Mouse (Mus musculus): ENCODE results near the gene Itih1. TPM values are rescaled to one million over a fixed set of nuclear protein-coding genes. Genes with fewer than 3 reads are reported as not detected.
A peak's percentile ranks its signal among the peaks of the same experiment; 100 is the strongest.

Gene Itih1
- polyA plus RNA-seq, 1 experiment from 2014 or later = not detected

DNA sequence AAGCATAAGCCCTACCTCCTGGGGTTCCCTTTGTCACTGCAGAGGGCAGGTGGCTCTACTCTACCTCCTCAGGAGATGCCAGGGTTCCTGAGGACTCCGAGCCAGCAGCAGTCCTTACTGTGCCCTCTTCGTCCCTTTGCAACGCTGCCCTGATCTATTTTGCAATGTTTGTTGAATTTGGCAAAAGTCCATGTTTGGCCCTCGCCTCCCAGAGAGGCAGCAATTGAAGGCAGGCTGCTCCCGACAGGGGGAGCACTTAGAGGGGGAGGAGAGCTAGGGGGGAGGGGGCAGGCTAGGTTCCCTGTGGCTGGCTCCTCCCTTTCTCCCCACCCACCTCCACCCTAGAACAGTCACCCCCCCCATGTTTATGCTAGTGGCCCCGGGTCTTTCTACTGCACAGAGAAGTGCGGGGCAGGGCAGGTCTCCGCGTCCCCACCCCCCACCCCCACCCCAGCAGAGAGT lies 54.8 kb downstream of the Itih1 start:
- WGBS = 30% methylated on average over 9 of the region's 9 CpGs
- H3K27me3 ChIP-seq (ENCODE audit: insufficient read depth, poor library complexity, severe bottlenecking) = no peaks in the 10 kb centered on the region
- no peak for DNase-seq (ENCODE audit: low spot score)
- H3K36me3 ChIP-seq = no peaks in the 10 kb centered on the region
- H3K4me1 ChIP-seq (replicated peaks) = peaks cover 8% of the 10 kb centered on the region
- no peaks in the 10 kb centered on the region for H3K9me3 ChIP-seq
- no peak overlapping the region for H3K4me3 ChIP-seq
- H3K27ac ChIP-seq = peak overlapping the region; percentile 50

DNA sequence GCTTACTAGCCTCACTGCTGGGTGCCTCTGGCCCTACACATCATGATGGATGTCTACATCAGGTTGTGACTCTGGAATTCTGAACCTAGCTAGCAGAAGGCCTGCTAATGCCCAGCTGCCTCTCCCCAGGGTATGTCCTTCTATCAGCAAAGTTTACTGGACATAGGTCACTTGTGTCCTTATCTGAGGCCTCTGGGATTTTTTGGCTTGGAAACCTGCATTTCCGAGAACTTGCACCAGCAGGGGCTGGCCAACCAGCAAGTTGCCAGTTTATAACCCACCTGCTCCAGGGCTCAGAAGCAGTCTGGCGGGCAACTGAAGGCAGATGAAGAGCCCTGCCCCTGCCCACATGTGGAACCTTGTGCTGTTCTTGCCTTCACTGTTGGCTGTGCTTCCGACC lies 56.9 kb downstream of the Itih1 start, which contains the start of gene Itih4:
Gene Itih4, plus strand, starts transcription at position 273 of the 400 bp plus-strand sequence.
- 89% methylated on average over 3 of the region's 3 CpGs for WGBS

DNA sequence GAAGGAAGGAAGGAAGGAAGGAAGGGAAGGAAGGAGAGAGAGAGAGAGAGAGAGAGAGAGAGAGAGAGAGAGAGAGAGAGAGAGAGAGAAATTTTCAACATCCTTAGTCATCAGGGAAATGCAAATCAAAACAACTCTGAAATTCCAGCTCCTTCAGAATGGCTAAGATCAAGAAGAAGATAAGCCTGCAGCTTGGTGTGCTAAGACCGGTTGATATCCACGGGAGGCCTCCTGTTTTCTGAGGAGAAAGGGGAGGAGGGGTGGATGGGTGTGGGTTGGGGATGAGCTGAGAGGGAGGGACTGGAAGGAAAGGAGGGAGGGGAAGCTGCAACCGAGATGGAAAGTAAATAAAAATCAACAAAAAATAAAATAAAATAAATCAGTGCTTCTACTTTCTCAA lies 57.8 kb downstream of the Itih1 start:
- H3K9me3 ChIP-seq = no peaks in the 10 kb centered on the region
- no peaks in the 10 kb centered on the region for H3K27me3 ChIP-seq (ENCODE audit: insufficient read depth, poor library complexity, severe bottlenecking)
- no peak overlapping the region for H3K4me3 ChIP-seq
- WGBS = 14% methylated on average over 3 of the region's 3 CpGs
- no peak overlapping the region for H3K27ac ChIP-seq
- no peak for DNase-seq (ENCODE audit: low spot score)
- H3K36me3 ChIP-seq = no peaks in the 10 kb centered on the region
- peaks cover 11% of the 10 kb centered on the region for H3K4me1 ChIP-seq (replicated peaks)

More for the DNA sequence above, 56.9 kb downstream of the Itih1 start, which contains the start of gene Itih4:
- no peak for DNase-seq (ENCODE audit: low spot score)
- H3K36me3 ChIP-seq = no peaks in the 10 kb centered on the region
- no peaks in the 10 kb centered on the region for H3K27me3 ChIP-seq (ENCODE audit: insufficient read depth, poor library complexity, severe bottlenecking)
- H3K4me3 ChIP-seq = no peak within 1 kb of the TSS
- H3K9me3 ChIP-seq = no peaks in the 10 kb centered on the region
- no peak within 1 kb of the TSS for H3K27ac ChIP-seq
- peaks cover 8% of the 10 kb centered on the region for H3K4me1 ChIP-seq (replicated peaks)

DNA sequence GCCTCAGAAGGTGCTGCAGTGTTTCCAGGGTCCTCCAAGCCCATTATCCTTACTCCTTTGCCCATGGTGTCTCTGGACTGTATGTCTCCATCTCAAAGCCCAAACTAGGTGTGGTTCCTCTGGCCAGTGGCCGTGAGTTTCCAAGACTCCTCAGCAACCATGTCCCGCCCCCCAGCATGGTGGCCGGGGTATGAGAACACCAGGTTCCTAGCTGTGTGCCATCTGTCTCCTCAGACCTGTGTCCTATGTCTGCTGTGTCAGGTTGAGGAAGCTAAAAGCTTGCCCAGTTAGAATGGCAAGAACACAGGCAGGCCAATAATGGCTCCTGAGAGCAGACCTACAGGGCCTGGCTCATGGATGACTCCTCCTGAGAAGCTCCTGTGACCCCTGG lies 61.4 kb downstream of the Itih1 start:
- Histone ChIP-seq H3K4me3 (no peak overlapping the region), H3K9me3 (no peaks in the 10 kb centered on the region), H3K27ac (no peak overlapping the region), H3K36me3 (peaks cover 3% of the 10 kb centered on the region; the same call in 1 of the 2 replicates), H3K4me1 (replicated peaks) (peaks cover 17% of the 10 kb centered on the region), H3K27me3 (ENCODE audit: insufficient read depth, poor library complexity, severe bottlenecking) (no peaks in the 10 kb centered on the region)
- no peak for DNase-seq (ENCODE audit: low spot score)
- 92% methylated on average over 3 of the region's 3 CpGs for WGBS

DNA sequence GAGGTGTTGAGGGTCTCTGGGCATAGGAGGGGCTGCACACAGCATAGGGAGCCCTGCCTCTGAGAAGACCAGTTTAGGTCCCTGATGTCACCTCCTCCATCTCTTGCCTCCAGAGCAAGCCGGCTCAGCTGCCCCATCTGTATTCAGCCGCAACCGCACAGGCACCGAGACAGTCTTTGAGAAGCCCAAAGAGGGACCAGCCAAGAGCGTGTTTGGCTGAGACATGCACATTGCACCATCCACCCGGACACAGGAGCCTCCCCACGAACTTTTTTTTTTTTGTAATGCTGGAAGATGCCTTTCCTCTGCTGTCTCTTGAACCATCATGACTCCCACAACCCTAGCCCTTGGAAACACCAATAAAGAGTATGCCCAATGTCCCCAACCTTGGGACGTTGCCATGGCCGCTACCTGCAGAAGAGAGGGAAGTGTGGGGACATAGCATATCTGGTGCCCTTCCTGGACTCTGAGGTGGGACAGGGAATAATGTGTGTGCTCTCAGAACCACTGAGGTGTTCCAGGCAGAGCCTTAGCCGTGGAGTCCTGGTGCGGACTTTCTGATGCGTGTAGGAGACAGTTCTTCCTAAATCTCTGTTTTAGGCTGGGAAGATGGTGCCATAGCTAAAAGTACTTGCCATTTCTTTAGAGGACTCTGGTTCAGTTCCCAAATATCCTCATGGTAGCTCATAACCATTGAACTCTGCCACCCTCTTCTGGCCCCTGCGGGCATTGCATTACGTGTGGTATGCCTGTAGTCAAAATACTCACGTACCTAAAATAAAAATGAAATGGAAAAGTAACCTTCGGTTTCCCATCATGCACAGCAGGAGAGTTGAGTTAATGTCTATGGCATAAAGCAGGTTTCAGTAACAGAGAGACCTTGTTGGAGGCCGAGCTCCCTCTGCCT lies 62.0 kb downstream of the Itih1 start:
- DNase-seq (ENCODE audit: low spot score) = peak; percentile 28
- Histone ChIP-seq H3K27me3 (ENCODE audit: insufficient read depth, poor library complexity, severe bottlenecking) (no peaks in the 10 kb centered on the region), H3K27ac (no peak overlapping the region), H3K4me1 (replicated peaks) (peaks cover 20% of the 10 kb centered on the region), H3K36me3 (peaks cover 9% of the 10 kb centered on the region), H3K4me3 (no peak overlapping the region), H3K9me3 (no peaks in the 10 kb centered on the region)
- WGBS = 85% methylated on average over 17 of the region's 17 CpGs

DNA sequence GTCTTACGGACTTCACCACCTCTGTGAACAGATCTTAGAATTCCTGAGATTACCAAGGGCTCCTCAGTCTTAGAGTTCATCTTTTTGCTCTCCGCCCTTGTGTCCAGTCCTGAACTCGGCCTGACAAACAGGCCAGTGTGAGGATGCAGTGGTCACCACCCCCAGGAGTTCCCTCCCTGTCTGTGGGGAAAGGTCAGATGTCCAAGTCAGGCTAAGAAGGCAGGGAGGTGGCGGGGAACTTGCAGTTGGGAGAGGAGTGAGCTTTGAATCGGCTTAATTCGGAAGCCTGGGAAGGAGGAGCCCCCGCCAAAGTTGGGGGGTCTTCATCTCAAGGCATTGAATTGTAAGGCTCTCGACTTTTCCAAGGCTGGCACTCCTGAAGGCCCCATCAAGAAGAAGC lies 62.8 kb downstream of the Itih1 start:
- H3K27ac ChIP-seq = 0 out of 2 replicates have a peak overlapping the region, but pooled peaks have one; percentile 4
- H3K9me3 ChIP-seq = no peaks in the 10 kb centered on the region
- H3K4me3 ChIP-seq = no peak overlapping the region
- H3K4me1 ChIP-seq (replicated peaks) = peaks cover 20% of the 10 kb centered on the region
- H3K27me3 ChIP-seq (ENCODE audit: insufficient read depth, poor library complexity, severe bottlenecking) = no peaks in the 10 kb centered on the region
- peaks cover 17% of the 10 kb centered on the region for H3K36me3 ChIP-seq
- DNase-seq (ENCODE audit: low spot score) = no peak
- WGBS = 72% methylated on average over 8 of the region's 8 CpGs

DNA sequence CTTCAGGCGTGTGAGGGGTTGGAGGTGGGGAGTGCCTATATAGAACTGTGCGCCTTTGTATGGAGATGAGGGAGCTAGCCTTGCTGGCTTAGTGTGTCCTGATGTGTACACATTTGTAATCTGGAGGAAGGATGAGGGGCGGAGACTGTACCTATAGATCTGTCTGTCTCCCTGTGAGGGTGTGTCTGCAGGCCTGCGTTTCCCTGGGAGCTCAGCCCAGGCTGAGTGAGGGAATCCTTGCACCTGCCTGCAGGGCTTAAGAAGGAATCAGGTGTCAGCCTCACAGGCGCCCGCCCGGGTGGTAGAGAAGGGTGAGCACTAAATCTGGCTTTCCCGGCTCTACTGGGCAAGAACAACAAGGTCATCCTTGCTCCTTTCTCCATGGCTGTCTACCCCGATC lies 63.3 kb downstream of the Itih1 start:
- Histone ChIP-seq H3K36me3 (peaks cover 19% of the 10 kb centered on the region), H3K27ac (peak overlapping the region; percentile 4; the same call in 1 of the 2 replicates), H3K4me1 (replicated peaks) (peaks cover 20% of the 10 kb centered on the region), H3K9me3 (no peaks in the 10 kb centered on the region), H3K27me3 (ENCODE audit: insufficient read depth, poor library complexity, severe bottlenecking) (no peaks in the 10 kb centered on the region), H3K4me3 (no peak overlapping the region)
- no peak for DNase-seq (ENCODE audit: low spot score)
- WGBS = 74% methylated on average over 9 of the region's 9 CpGs

Other genes starting within 250 kb of the Itih1 start
- 17.8 and 20.8 TPM in 2 replicates for gene Sfmbt1, start 228.4 kb downstream of the Itih1 start, polyA plus RNA-seq (2016; fragmentation: Nextera tagmentation; extraction: Ambion mirVana)
- 22.4 and 26.3 TPM in 2 replicates for gene Tmem110, start 117.7 kb downstream of the Itih1 start, polyA plus RNA-seq (2016; fragmentation: Nextera tagmentation; extraction: Ambion mirVana)
- gene Mustn1, start 64.1 kb downstream of the Itih1 start, polyA plus RNA-seq (2016; fragmentation: Nextera tagmentation; extraction: Ambion mirVana) = 0.29 and 0.39 TPM in 2 replicates
- not detected in 2 replicates for gene Itih4, start 56.8 kb downstream of the Itih1 start, polyA plus RNA-seq (2016; fragmentation: Nextera tagmentation; extraction: Ambion mirVana)
- 0.37 and 0.49 TPM in 2 replicates for gene Itih3, start 19.5 kb downstream of the Itih1 start, polyA plus RNA-seq (2016; fragmentation: Nextera tagmentation; extraction: Ambion mirVana)
- gene Nek4, start 8.1 kb upstream of the Itih1 start, polyA plus RNA-seq (2016; fragmentation: Nextera tagmentation; extraction: Ambion mirVana) = 18.6 and 21.0 TPM in 2 replicates
- gene Glt8d1, start 58.1 kb upstream of the Itih1 start, polyA plus RNA-seq (2016; fragmentation: Nextera tagmentation; extraction: Ambion mirVana) = 45.7 and 53.7 TPM in 2 replicates
- gene Spcs1, start 58.4 kb upstream of the Itih1 start, polyA plus RNA-seq (2016; fragmentation: Nextera tagmentation; extraction: Ambion mirVana) = 278 and 290 TPM in 2 replicates
- gene Pbrm1, start 75.8 kb upstream of the Itih1 start, polyA plus RNA-seq (2016; fragmentation: Nextera tagmentation; extraction: Ambion mirVana) = 130 and 148 TPM in 2 replicates
- gene Gnl3, start 75.9 kb upstream of the Itih1 start, polyA plus RNA-seq (2016; fragmentation: Nextera tagmentation; extraction: Ambion mirVana) = 76.6 and 119 TPM in 2 replicates
- gene Smim4, start 185.7 kb upstream of the Itih1 start, polyA plus RNA-seq (2016; fragmentation: Nextera tagmentation; extraction: Ambion mirVana) = 67.8 and 74.2 TPM in 2 replicates
- 610 and 619 TPM in 2 replicates for gene Nt5dc2, start 187.8 kb upstream of the Itih1 start, polyA plus RNA-seq (2016; fragmentation: Nextera tagmentation; extraction: Ambion mirVana)
- 23.0 and 25.7 TPM in 2 replicates for gene Stab1, start 225.4 kb upstream of the Itih1 start, polyA plus RNA-seq (2016; fragmentation: Nextera tagmentation; extraction: Ambion mirVana)

All from hindbrain, embryonic 10.5 days (tissue).